Mouse (Mus musculus) left cerebral cortex, postnatal 10 days (tissue): Measurements from ENCODE around the gene Prkch. TPM values are rescaled to one million over a fixed set of nuclear protein-coding genes. Genes with fewer than 3 reads are reported as not detected.

Source experiments
- total RNA-seq, 2 experiments: library from RNA; stranded (reverse); gene quantifications; 2 replicates each; pipeline ENCODE4 v1.2.3; 2021

Gene Prkch
- total RNA-seq, 2 experiments from 2014 or later, result 5.0 to 5.1 TPM

Other genes with a start within 250 kb of the Prkch start
- gene Tmem30b, start 38.4 kb upstream of the Prkch start, total RNA-seq, result under 1 TPM; 0.11 to 0.14 TPM